Mouse (Mus musculus) kidney, postnatal 25 days (tissue): ENCODE results near the gene Ccdc120.
A peak's percentile ranks its signal among the peaks of the same experiment; 100 is the strongest.
"Not testable (repeated sequence)": the region's sequence is repeated elsewhere in the genome, so short reads cannot be mapped to it uniquely, and the experiment has no call there.

ENCODE experiments used
- DNase-seq, 2 experiments: peaks; one replicate each; pipeline ENCODE4 v3.0.0; 2021; ENCODE audit warnings: mixed read lengths in 2 of 2

The Ccdc120 gene

GRCm38 (mm10) chrX:7745429-7745828 is 5.3 kb downstream of the Ccdc120 start:
- no peak for DNase-seq

- DNase-seq, result no peak
These were observed 5.8 kb downstream of the Ccdc120 start for GRCm38 (mm10) chrX:7744940-7745339.

- DNase-seq, result no peak
These were observed 7.2 kb downstream of the Ccdc120 start for GRCm38 (mm10) chrX:7743470-7743869.

- no peak for DNase-seq
These were observed 9.6 kb downstream of the Ccdc120 start for GRCm38 (mm10) chrX:7741103-7741502.

- peak in 1 of 2 experiments; percentile 56 for DNase-seq
These were observed 10.5 kb downstream of the Ccdc120 start for GRCm38 (mm10) chrX:7740082-7740819.

- DNase-seq, result peak; percentile 84 to 90
These were observed 11.2 kb downstream of the Ccdc120 start for GRCm38 (mm10) chrX:7739336-7740081.

- DNase-seq, result peak; percentile 79 to 82
These were observed 17.0 kb downstream of the Ccdc120 start for GRCm38 (mm10) chrX:7733571-7734156.

GRCm38 (mm10) chrX:7728922-7729265 is 21.8 kb downstream of the Ccdc120 start:
- DNase-seq, result peak in 1 of 2 experiments; percentile 25

GRCm38 (mm10) chrX:7728215-7728921 is 22.3 kb downstream of the Ccdc120 start, which contains the start of gene Praf2:
TSS of gene Praf2 (plus strand) at chrX:7728439.
- peak; percentile 80 to 90 for DNase-seq

- DNase-seq, result no peak
These were observed 23.5 kb downstream of the Ccdc120 start for GRCm38 (mm10) chrX:7727176-7727575.

- DNase-seq, result no peak
These were observed 24.9 kb downstream of the Ccdc120 start for GRCm38 (mm10) chrX:7725841-7726240.

- no peak for DNase-seq
These were observed 26.6 kb downstream of the Ccdc120 start for GRCm38 (mm10) chrX:7724135-7724534.

GRCm38 (mm10) chrX:7722691-7723090 is 28.0 kb downstream of the Ccdc120 start:
- no peak for DNase-seq

GRCm38 (mm10) chrX:7722282-7722611 is 28.5 kb downstream of the Ccdc120 start:
- no peak for DNase-seq

GRCm38 (mm10) chrX:7721514-7722281 is 29.0 kb downstream of the Ccdc120 start, which contains the start of gene Gm45208:
TSS of gene Gm45208 (plus strand) at chrX:7722245.
- peak; percentile 64 to 81 for DNase-seq

GRCm38 (mm10) chrX:7716058-7716457 is 34.6 kb downstream of the Ccdc120 start:
- peak in 1 of 2 experiments; percentile 30 for DNase-seq

GRCm38 (mm10) chrX:7714135-7714899 is 36.4 kb downstream of the Ccdc120 start, which contains the start of gene Wdr45:
TSS of gene Wdr45 (plus strand) at chrX:7714333.
- DNase-seq, result peak; percentile 95 to 97

- DNase-seq, result not testable (repeated sequence)
These were observed 37.0 kb downstream of the Ccdc120 start for GRCm38 (mm10) chrX:7713764-7714134.

- DNase-seq, result peak; percentile 85 to 94
These were observed 53.7 kb downstream of the Ccdc120 start, which contains the start of gene Gpkow for GRCm38 (mm10) chrX:7696954-7697381. TSS of gene Gpkow (plus strand) at chrX:7697131.

GRCm38 (mm10) chrX:7696520-7696919 is 54.2 kb downstream of the Ccdc120 start:
- DNase-seq, result no peak

GRCm38 (mm10) chrX:7692862-7693261 is 57.8 kb downstream of the Ccdc120 start:
- DNase-seq, result peak; percentile 52 to 60
